Mouse (Mus musculus): ENCODE measurements around the gene Zfp566. TPM values are rescaled to one million over a fixed set of nuclear protein-coding genes. Genes with fewer than 3 reads are reported as not detected.

Zfp566 gene
- total RNA-seq, 1 experiment: 13.1 TPM

DNA sequence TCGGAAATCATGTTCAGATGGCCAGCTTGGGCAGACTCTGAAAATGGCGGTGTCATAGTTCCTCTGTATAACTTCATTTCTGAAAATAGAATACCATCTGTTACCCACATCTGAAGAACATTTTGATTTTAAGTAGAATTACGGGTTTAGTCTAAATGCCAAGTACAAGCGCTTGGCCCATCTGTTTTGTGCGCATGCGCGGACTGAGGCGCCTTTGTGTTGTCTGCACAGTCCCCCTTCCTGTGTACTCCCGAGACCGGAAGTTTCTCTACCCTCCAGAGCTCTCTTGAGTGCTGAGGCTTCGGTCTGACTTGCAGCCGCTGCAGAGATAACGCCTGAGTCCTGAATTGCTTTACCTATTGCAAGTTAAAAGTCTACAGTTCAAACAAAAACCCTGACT lies 9.0 kb upstream of the Zfp566 start:
- in situ Hi-C loops (cut with MboI; ENCODE audit: low sequenced_read_pairs in 2 of 2, unreplicated experiment in 2 of 2): no loop called here
- no peak for TF ChIP-seq CHD2 (IDR thresholded peaks at IDR 0.05; ENCODE audit: low read depth, low read length)
- no peak for TF ChIP-seq MAFK (IDR thresholded peaks at IDR 0.05; ENCODE audit: insufficient read depth, low read depth, low read length)
- no peak for TF ChIP-seq ZC3H11A (IDR thresholded peaks at IDR 0.05; ENCODE audit: borderline replicate concordance, low read depth, low read length)
- Histone ChIP-seq H3K27ac (ENCODE audit: insufficient read depth, low read depth, low read length, poor library complexity, severe bottlenecking) (no peak overlapping the region), H3K4me3 (ENCODE audit: insufficient read depth in 1 of 2, low read depth in 1 of 2, low read length in 2 of 2, poor library complexity in 1 of 2, severe bottlenecking in 1 of 2) (peak overlapping the region; percentile 17 to 19; a peak in 2 of 4 replicates), H3K4me1 (ENCODE audit: control insufficient read depth in 2 of 2, insufficient read depth in 2 of 2, low read length in 2 of 2, poor library complexity in 1 of 2) (peaks cover 2 to 10% of the 10 kb centered on the region in 2 experiments; a peak in 1 of 4 replicates), H3K9me3 (ENCODE audit: control insufficient read depth, insufficient read depth, low read depth, low read length) (no peaks in the 10 kb centered on the region), H3K36me3 (ENCODE audit: control insufficient read depth, insufficient read depth, low read length, poor library complexity, severe bottlenecking) (peaks cover 4% of the 10 kb centered on the region; the same call in 1 of the 2 replicates), H3K9ac (ENCODE audit: insufficient read depth, low read depth, low read length, poor library complexity, severe bottlenecking) (peak overlapping the region; percentile 37; the same call in 1 of the 2 replicates)
- no peak for DNase-seq (ENCODE audit: low read depth, low spot score)

DNA sequence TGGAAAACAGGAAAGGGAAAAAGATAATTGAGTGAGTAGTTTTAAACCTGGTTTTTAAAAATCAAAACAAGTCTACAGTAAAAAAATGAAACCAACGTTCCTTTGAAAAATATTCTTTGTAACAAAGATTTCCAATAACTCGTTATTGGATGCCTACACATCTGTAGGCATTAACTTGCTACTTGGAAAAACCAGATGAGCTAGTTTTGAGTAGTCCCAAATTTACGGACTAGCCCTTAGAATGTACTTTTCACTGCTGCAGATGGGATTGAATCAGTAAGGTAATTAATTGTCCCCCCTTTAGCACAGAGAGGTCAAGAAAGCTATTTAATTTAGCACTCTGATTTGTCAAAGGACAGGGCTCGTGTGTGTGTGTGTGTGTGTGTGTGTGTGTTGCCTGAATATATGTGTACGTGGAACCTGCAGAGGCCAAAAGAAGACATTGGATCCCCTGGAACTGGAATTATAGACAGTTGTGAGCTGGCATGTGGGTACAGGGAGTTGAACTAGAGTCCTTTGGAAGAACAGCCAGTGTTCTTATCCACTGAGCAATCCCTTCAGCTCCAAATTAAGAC lies 5.3 kb upstream of the Zfp566 start:
- no peak for TF ChIP-seq MAFK (IDR thresholded peaks at IDR 0.05; ENCODE audit: insufficient read depth, low read depth, low read length)
- TF ChIP-seq ZNF384 (IDR thresholded peaks at IDR 0.05; ENCODE audit: low read depth, low read length): no peak
- TF ChIP-seq ZC3H11A (IDR thresholded peaks at IDR 0.05; ENCODE audit: borderline replicate concordance, low read depth, low read length): no peak
- TF ChIP-seq HCFC1 (IDR thresholded peaks at IDR 0.05; ENCODE audit: borderline replicate concordance, insufficient read depth, low read length): no peak
- TF ChIP-seq CHD2 (IDR thresholded peaks at IDR 0.05; ENCODE audit: low read depth, low read length): no peak
- H3K9ac ChIP-seq (ENCODE audit: insufficient read depth, low read depth, low read length, poor library complexity, severe bottlenecking): peak overlapping the region; percentile 66; the same call in 1 of the 2 replicates
- no peaks in the 10 kb centered on the region for H3K36me3 ChIP-seq (ENCODE audit: control insufficient read depth, insufficient read depth, low read length, poor library complexity, severe bottlenecking)
- DNase-seq (ENCODE audit: low read depth, low spot score): no peak
- H3K27ac ChIP-seq (ENCODE audit: insufficient read depth, low read depth, low read length, poor library complexity, severe bottlenecking): no peak overlapping the region; the same call in 1 of the 2 replicates
- H3K4me3 ChIP-seq (ENCODE audit: insufficient read depth in 1 of 2, low read depth in 1 of 2, low read length in 2 of 2, poor library complexity in 1 of 2, severe bottlenecking in 1 of 2): peak overlapping the region; percentile 77 to 82
- in situ Hi-C loops (cut with MboI; ENCODE audit: low sequenced_read_pairs in 2 of 2, unreplicated experiment in 2 of 2): no loop called here
- H3K4me1 ChIP-seq (ENCODE audit: control insufficient read depth in 2 of 2, insufficient read depth in 2 of 2, low read length in 2 of 2, poor library complexity in 1 of 2): peaks cover 2 to 18% of the 10 kb centered on the region in 2 experiments; a peak in 2 of 4 replicates
- no peaks in the 10 kb centered on the region for H3K9me3 ChIP-seq (ENCODE audit: control insufficient read depth, insufficient read depth, low read depth, low read length)

- Histone ChIP-seq H3K36me3 (ENCODE audit: control insufficient read depth, insufficient read depth, low read length, poor library complexity, severe bottlenecking) (no peaks in the 10 kb centered on the region), H3K4me3 (ENCODE audit: insufficient read depth in 1 of 2, low read depth in 1 of 2, low read length in 2 of 2, poor library complexity in 1 of 2, severe bottlenecking in 1 of 2) (peak within 1 kb of the TSS; percentile 77 to 82), H3K9me3 (ENCODE audit: control insufficient read depth, insufficient read depth, low read depth, low read length) (no peaks in the 10 kb centered on the region), H3K4me1 (ENCODE audit: control insufficient read depth in 2 of 2, insufficient read depth in 2 of 2, low read length in 2 of 2, poor library complexity in 1 of 2) (peaks cover 2 to 18% of the 10 kb centered on the region in 2 experiments; a peak in 2 of 4 replicates), H3K27ac (ENCODE audit: insufficient read depth, low read depth, low read length, poor library complexity, severe bottlenecking) (peak within 1 kb of the TSS; percentile 80), H3K9ac (ENCODE audit: insufficient read depth, low read depth, low read length, poor library complexity, severe bottlenecking) (peak within 1 kb of the TSS; percentile 95)
- TF ChIP-seq ZNF384 (IDR thresholded peaks at IDR 0.05; ENCODE audit: low read depth, low read length): no peak
- TF ChIP-seq MAFK (IDR thresholded peaks at IDR 0.05; ENCODE audit: insufficient read depth, low read depth, low read length): no peak
- peak; percentile 92 for TF ChIP-seq HCFC1 (IDR thresholded peaks at IDR 0.05; ENCODE audit: borderline replicate concordance, insufficient read depth, low read length)
- no peak for TF ChIP-seq ZC3H11A (IDR thresholded peaks at IDR 0.05; ENCODE audit: borderline replicate concordance, low read depth, low read length)
- TF ChIP-seq CHD2 (IDR thresholded peaks at IDR 0.05; ENCODE audit: low read depth, low read length): 0 out of 2 replicates have a peak, but pooled peaks have one; percentile 68
- in situ Hi-C loops (cut with MboI; ENCODE audit: low sequenced_read_pairs in 2 of 2, unreplicated experiment in 2 of 2): no loop called here
- peak; percentile 91 for DNase-seq (ENCODE audit: low read depth, low spot score)
Observed at GRCm38 (mm10) chr7:30094646-30095429, 4.5 kb upstream of the Zfp566 start, which contains the start of gene Zfp260. Zfp260 (plus strand) TSS chr7:30094777.

- TF ChIP-seq ZNF384 (IDR thresholded peaks at IDR 0.05; ENCODE audit: low read depth, low read length): no peak
- peaks cover 0 to 17% of the 10 kb centered on the region in 2 experiments; a peak in 2 of 4 replicates for H3K4me1 ChIP-seq (ENCODE audit: control insufficient read depth in 2 of 2, insufficient read depth in 2 of 2, low read length in 2 of 2, poor library complexity in 1 of 2)
- H3K9ac ChIP-seq (ENCODE audit: insufficient read depth, low read depth, low read length, poor library complexity, severe bottlenecking): no peak overlapping the region; the same call in 1 of the 2 replicates
- no peaks in the 10 kb centered on the region for H3K36me3 ChIP-seq (ENCODE audit: control insufficient read depth, insufficient read depth, low read length, poor library complexity, severe bottlenecking)
- no peak for DNase-seq (ENCODE audit: low read depth, low spot score)
- in situ Hi-C loops (cut with MboI; ENCODE audit: low sequenced_read_pairs in 2 of 2, unreplicated experiment in 2 of 2): no loop called here
- H3K9me3 ChIP-seq (ENCODE audit: control insufficient read depth, insufficient read depth, low read depth, low read length): no peaks in the 10 kb centered on the region
- no peak overlapping the region for H3K27ac ChIP-seq (ENCODE audit: insufficient read depth, low read depth, low read length, poor library complexity, severe bottlenecking)
- H3K4me3 ChIP-seq (ENCODE audit: insufficient read depth in 1 of 2, low read depth in 1 of 2, low read length in 2 of 2, poor library complexity in 1 of 2, severe bottlenecking in 1 of 2): peak overlapping the region; percentile 77 to 82; a peak in 3 of 4 replicates
Observed at GRCm38 (mm10) chr7:30093918-30094415, 3.6 kb upstream of the Zfp566 start.

All from ES-E14 (cell line).